Mouse (Mus musculus): Measurements from ENCODE around the gene Erf. TPM values are rescaled to one million over a fixed set of nuclear protein-coding genes. Genes with fewer than 3 reads are reported as not detected.

Gene Erf
- total RNA-seq (2021), result 1 to 10 TPM; 5.7 to 7.3 TPM
- long read RNA-seq, experiment 1, partial matches to known transcripts, result 0 of 1 reads
- long read RNA-seq, experiment 1, other reads (novel, unspliced or antisense), result 1 of 1 reads
- long read RNA-seq, experiment 2, partial matches to known transcripts, result 0 of 2 reads
- long read RNA-seq, experiment 2, other reads (novel, unspliced or antisense), result 2 of 2 reads

DNA sequence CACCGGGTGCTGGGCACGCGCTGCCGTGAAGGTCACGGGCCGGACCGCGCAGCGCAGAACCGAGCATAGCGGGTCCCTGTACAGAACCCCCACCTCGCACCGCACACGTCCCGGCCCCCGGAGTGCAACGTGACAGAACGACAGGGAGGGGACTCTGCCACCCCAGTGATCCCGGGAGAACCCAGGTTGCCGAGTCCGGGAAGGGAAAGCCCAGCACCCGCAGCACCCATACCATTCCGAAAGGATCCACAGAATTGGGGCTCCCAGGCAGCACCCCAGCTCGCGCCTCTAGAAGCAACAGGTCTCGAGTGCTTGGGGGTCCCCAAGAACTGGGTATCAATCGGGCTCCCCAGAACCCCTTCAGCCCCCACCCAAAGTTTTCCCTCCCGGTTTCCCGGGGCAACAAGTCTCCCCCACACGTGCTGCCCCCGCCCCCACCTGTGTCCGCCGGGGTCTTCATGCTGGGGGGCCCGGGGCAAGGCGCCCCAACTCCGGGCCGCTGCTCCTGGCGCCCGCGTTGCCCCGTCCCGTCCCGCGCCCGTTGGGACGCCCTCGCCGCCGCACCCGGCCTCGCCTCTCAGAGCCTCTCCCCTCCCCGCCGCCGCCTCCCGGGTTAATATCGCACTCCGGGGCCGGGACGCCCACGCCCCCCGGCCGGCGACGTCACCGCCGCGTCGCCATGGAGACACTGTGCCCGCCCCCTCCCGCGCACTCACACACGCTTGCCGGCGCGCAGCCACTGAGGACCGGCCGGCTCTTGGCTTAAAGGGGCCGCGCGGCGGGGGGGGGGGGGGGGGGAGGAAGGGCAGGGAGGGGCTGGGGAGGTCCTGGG, at the start of gene Erf:
Gene Erf (minus strand): TSS at position 621 of the 832 bp plus-strand sequence.
- peak; percentile 92 for DNase-seq (ENCODE audit: low spot score)

DNA sequence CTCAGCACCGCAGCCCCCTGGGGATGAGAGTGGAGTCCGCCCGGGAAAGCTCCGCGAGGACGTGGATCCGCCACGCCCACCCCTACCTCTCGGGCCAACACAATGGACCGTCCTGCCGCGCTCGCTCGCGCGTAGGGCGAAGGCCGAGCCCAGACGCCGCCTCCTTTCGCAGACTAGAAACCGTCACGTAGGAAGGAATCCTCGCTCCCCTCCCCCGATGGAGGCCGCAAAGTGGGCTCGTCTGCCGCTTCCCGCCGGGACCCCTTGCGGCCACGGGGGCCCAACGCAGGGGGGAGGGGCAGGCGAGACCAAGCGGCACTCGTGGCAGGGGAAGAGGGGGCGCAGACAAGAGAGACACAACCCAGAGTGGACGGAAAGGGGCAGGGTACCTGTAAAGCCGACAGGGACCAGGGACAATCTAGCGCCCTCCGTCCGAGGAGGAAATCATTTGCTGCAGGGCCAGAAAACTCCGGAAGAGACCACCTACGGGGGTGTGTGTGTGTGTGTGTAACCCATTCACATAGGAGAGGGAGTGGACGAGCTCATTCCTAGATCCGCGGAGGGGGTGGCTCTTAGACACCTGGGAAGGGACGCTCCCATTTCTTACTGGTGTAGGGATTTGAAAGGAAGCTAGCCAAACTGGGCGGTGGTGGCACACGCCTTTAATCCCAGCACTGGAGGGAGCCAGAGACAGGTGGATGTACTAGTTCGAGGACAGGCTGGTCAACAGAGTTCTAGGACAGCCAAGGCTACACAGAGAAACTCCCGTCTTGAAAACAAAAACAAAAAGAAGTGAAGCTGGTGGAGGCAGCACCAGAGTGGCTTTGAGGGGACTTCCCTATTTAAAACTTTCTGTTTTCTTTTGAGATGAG, 47.1 kb upstream of the Erf start, which contains the start of gene Pafah1b3:
Gene Pafah1b3 (minus strand): TSS at position 533 of the 872 bp plus-strand sequence.
- DNase-seq (ENCODE audit: low spot score), result no peak

DNA sequence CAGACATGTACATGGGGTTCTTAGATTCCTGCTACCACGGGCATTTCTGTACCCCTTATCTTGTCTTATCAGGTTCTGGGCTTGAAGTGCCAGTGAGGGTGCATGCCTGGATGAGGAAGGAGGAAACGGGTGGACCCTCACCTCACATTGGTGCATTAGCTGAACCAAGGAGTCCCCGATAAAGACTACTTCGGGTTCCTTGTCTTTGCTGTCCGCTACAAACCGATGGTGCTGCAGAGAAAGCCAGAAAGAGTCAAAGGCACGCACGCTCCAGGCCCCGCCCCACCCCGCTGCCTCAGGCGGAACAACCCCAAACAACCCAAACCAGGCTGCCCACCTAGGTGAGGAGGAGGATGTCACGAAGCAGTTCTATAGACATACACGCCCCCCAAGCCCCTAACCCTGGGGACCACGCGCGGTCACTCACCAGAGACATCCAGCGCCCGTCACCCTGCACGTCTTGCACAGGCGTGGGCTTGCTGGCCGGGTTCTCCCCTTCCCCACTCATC, 46.4 kb upstream of the Erf start:
- DNase-seq (ENCODE audit: low spot score), result no peak

DNA sequence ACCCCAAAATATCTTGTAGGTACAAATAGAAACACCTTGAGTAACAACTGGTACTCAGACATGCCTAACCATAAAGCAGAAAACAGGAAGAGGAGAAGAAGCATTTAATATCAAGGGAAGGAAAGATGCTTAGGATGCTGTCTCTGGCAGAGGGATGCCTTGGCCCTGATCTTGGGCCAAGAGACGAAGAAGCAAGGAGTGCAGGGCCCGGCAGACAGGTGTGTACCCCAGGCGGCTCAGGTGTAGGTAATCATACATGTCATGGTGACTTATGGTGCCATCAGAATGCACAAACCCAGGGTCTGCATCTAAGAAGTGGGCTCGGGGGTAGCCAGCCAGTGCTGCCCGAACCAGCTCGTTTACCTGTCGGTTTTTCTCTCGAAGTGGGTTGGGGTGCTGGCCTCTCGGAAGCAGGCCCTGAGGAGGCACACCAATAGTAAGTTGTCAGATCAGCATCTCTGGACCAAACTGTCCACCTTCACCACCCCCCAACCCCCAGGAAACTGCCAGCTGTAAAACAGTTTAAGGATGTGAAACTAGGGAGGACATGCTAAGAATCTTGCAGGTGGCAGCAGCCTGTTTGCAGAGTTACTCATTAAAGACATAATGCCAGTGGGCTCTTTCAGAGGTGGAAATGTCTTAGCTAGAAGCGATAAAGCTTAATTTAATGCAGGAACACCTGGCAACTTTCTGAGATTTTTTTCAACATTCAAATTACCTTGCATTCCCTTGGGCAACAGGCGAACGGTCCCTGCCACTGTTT, 44.6 kb upstream of the Erf start:
- no peak for DNase-seq (ENCODE audit: low spot score)

DNA sequence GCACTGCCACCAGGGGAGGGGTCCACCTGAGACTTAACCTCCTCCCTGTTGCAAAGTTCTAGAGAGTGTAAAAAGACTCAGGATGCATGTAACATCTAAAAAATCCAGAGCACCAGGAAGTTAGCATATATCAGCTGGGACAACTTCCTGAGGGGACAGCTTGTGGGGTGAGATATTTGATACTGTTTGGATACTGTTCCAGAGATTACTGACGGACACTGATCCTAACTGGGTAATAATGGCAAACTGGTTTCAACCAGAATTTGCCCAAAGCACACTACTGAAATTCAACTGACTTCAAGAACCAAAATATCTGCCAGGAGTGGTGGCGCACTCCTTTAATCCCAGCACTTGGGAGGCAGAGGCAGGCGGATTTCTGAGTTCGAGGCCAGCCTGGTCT, 43.9 kb upstream of the Erf start:
- DNase-seq (ENCODE audit: low spot score), result no peak

DNA sequence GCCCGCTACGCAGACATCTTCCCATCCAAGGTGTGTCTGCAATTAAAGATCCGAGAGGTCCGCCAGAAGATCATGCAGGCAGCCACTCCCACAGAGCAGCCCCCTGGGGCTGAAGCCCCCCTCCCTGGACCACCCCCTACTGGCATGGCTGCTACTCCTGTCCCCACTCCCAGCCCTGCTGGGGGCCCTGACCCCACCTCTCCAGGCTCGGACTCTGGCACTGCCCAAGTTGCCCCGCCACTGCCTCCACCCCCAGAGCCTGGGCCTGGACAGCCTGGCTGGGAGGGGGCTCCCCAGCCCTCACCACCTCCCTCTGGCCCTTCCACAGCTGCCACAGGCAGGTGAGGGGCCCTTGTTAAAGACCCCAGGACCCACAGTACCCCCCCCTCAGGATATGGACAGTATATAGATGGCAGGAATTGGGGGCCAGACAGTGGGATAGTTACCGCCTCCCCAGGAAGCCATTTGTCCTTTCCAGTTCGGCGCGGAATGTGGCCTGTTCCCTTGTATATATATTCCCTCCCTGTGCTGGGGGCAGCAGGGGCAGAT, 42.7 kb upstream of the Erf start:
- DNase-seq (ENCODE audit: low spot score), result no peak

DNA sequence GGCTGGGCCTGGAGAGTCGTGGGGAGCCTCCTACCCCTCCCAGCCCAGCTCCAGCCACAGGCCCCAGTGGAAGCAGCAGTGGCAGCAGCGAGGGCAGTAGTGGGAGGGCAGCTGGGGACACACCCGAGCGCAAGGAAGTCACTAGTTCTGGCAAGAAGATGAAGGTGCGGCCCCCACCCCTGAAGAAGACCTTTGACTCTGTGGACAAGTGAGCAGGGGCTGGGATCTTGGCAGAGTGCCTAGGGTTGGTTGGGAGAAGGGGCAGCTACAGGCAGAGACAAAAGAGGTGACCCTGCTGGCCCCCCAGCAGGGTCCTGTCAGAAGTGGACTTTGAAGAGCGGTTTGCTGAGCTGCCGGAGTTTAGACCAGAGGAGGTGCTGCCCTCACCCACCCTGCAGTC, 41.5 kb upstream of the Erf start:
- no peak for DNase-seq (ENCODE audit: low spot score)

DNA sequence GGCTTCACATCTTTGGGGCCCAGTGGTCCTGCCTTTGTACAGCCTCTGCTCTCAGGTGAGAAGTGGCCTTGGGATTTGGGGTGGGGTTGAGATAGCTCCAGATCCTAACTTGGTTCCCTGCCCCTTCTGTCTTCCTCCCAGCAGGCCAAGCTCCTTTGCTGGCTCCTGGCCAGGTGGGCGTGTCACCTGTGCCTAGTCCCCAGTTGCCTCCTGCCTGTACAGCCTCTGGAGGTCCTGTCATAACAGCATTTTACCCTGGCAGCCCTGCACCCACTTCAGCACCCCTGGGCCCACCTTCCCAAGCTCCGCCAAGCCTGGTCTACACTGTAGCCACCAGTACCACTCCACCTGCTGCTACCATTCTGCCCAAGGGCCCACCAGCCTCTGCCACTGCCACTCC, 40.4 kb upstream of the Erf start:
- no peak for DNase-seq (ENCODE audit: low spot score)

DNA sequence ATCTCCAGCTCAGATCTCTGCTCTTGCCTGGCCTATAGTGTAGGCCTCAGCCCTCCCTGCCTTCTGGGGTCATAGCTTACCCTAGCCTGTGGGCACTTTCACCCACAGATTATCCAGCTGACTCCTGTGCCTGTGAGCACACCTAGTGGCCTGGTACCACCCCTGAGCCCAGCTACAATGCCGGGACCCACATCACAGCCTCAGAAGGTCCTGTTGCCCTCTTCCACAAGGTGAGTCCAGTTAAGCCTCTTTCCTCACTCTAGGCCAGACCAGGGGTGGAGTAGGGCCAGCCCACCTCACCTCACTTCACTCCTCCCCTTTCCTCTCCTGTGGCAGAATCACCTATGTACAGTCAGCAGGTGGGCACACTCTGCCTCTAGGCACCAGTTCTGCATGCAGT, 39.9 kb upstream of the Erf start:
- no peak for DNase-seq (ENCODE audit: low spot score)

DNA sequence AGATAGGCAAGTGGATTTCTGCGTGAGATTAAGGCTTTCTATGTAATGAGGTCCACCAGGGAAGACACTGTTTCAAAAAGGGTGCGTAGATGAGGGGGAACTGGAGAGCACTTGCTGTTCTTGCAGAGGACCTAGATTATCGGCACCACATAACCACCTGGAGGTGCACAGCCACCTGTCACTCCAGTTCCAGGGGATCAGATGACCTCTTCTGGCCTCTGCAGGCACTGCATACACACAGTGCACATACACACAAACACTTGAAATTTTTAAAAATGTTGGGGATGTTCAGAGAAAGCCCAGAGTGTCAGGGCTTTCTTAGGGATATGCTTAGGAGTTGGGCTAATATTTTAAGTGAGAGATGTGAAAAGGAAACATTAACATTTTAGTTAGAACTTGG, 39.4 kb upstream of the Erf start:
- no peak for DNase-seq (ENCODE audit: low spot score)

DNA sequence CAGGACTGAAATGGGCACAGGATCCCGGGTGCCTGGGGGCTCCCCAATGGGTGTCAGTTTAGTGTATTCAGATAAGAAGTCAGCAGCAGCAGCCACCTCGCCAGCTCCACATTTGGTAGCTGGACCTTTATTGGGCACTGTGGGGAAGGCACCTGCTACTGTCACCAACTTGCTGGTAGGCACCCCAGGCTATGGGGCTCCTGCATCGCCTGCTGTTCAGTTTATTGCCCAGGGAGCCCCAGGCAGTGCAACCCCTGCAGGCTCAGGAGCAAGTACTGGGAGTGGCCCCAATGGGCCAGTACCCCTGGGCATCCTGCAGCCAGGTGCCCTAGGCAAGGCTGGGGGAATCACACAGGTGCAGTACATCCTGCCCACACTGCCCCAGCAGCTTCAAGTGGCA, 38.2 kb upstream of the Erf start:
- DNase-seq (ENCODE audit: low spot score), result no peak

DNA sequence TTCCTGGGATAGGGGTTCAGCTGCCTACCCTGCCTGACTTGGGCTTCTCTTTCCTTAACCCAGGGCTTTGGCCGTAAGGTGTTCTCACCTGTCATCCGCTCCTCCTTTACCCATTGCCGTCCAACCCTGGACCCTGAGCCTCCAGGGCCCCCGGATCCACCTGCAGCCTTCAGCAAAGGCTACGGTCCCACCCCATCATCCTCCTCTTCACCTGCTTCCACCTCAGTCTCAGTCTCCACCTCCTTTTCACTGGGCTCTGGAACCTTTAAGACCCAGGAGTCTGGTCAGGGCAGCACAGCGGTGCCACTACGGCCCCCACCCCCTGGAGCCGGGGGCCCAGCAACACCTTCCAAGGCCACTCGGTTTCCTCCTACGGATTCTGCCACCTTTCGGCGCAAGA, 37.5 kb upstream of the Erf start:
- no peak for DNase-seq (ENCODE audit: low spot score)

DNA sequence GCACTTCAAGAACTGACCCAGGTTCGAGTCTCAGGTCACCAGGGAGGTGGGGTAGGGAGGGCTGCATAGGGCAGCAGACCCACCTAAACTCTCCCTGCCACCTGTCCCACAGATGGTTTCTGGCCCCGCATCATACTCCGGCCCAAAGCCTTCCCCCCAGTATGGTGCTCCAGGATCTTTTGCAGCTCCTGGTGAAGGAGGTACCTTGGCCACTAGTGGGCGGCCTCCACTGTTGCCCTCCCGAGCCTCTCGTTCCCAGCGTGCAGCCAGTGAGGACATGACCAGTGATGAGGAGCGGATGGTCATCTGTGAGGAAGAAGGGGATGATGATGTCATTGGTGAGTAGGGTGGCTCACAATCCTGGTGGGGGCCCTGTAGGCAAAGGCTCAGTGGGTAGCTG, 36.4 kb upstream of the Erf start:
- DNase-seq (ENCODE audit: low spot score), result no peak

DNA sequence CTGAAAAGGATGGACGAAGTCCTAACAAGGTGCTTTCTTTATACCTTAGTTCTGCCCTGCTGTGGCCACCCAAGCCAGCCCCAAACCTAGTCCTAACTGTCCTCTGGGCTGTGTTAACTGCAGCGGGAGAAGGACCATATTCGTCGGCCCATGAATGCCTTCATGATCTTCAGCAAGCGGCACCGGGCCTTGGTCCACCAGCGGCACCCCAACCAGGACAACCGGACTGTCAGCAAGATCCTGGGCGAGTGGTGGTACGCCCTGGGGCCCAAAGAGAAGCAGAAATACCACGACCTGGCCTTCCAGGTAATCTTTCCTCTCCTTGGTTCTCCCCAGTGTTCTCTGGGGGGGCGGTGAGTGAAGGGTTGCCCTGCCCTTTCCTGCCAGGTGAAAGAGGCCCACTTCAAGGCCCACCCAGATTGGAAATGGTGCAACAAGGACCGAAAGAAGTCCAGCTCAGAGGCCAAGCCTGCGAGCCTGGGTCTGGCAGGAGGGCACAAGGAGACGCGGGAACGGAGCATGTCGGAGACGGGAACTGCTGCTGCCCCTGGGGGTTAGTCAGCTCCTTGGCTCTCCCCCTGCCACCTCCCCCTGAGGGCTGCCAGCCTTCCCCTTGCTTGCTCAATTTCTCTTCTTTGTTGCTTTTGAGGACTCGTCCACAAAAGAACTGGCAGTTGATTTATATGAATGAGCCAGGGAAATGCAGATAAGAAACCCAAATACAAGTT, 35.1 kb upstream of the Erf start:
- DNase-seq (ENCODE audit: low spot score), result no peak

DNA sequence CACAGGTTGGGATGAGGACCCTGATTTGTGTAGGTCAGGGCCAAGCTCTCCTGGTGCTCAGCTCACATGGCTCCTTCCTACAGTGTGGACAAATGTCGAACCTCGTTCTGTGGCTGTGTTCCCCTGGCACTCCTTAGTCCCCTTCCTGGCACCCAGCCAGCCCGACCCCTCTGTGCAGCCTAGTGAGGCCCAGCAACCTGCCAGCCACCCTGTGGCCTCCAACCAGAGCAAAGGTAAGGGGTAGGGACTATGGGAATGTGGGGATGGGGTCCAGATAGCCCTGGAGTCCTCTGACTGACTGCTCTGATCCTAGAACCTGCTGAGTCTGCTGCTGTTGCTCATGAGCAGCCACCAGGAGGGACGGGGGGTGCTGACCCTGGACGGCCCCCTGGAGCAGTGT, 34.2 kb upstream of the Erf start:
- DNase-seq (ENCODE audit: low spot score), result no peak

DNA sequence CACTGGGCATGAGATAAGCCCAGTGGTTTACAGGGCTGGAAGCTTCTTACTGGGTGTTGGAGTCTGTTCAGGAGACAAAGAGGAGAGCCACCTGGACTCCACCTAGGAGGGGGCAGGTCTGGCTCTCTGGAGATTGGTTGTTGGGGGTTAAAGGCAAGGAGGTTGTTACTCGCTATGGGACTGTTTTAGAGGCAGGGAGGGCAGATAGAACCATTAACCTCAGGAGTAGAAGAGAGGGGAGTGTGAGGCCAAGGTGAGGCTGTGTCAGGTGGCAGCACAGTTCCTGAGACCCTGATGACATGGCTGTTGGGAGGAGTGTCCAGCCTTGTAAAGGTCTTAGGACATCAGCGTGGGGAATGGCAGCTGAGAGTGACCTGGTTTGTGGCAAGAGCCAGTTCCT, 33.6 kb upstream of the Erf start:
- no peak for DNase-seq (ENCODE audit: low spot score)

DNA sequence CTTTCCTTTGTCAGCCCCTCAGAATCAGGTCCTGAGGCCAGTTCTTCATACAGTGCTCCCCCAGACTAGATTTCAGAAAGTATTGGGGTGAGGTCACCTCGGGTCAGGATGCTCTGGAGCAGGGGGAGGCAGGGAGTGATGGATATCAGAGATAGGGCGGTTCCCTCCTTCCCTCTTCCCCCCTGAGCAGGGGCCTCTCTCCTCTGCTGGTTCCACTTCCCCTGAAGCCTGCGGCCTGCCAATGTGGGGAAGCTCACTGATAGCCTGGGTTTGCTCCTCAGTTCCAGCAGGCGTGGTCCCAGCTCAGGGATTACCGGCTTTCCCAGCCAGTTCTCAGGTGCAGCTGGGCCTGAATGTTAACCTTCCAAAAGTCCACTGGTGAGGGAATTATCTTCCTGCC, 33.1 kb upstream of the Erf start:
- no peak for DNase-seq (ENCODE audit: low spot score)

DNA sequence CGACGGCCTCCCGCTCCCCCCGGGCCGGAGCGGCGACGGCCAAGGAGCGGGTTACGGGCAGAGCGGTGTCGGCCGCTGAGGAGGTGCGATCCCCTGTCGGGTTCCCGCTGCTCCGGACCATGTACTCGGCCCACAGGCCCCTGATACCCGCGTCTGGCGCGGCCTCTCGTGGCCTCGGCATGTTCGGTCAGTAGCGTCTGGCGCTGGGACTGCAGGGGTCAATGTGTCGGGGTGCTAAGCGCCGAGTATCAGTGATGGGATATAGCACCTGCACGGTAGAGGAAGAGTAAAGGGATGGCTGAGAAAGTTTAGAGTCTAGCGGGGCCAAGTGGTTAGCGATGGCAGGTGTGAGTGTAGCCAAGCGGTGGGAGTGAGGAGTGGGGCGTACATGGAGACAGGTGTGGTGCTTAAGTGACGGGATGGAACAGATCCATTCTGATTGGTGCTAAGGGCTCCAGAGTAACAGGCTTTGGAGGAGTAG, 32.2 kb upstream of the Erf start:
- DNase-seq (ENCODE audit: low spot score), result no peak

DNA sequence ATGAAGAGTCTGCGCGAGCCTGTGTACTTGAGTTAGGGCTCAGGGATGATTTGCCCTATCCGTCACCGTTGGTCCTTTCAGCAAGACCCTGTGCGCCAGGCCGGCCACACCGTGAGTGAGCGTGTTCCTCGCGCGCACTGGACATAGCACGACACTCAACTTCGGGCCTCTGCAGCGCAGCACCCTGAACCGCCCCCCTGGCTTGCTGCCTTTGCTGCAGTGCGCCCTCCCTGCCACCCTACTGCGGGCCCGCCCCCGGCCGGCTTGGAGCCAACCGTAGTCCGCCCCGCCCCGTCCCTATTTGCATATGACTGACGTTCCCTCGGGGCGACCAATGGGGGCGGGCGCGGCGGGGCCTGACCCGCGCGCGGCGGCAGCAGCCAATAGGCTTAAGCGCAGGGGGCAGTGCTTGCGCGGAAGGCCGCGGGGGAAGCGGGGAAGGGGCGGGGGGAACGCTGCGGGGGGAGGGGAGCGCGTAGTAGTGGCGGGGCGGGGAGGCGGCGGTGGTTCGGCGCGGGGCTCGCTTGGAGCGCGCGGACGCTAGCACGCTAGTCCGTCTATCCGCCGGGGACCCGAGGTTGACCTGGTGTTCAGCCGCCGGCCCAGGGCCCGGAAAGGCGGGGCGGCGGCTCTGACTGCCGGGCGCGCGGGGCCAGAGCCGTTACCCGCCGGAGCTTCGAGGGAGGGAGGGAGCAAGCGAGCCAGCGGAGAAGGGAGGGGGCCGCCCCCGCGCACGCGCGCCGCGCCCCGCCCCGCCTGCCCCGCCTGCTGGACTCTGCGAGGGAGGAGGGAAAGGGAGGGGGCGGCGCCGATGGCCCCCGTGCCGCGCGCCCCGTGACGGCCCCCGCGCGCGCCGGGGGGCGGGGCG, 31.4 kb upstream of the Erf start:
- peak; percentile 96 for DNase-seq (ENCODE audit: low spot score)

Measured in gastrocnemius, adult 18-20 months (tissue).